Mouse (Mus musculus): ENCODE results near the gene Psmd7.

DNA sequence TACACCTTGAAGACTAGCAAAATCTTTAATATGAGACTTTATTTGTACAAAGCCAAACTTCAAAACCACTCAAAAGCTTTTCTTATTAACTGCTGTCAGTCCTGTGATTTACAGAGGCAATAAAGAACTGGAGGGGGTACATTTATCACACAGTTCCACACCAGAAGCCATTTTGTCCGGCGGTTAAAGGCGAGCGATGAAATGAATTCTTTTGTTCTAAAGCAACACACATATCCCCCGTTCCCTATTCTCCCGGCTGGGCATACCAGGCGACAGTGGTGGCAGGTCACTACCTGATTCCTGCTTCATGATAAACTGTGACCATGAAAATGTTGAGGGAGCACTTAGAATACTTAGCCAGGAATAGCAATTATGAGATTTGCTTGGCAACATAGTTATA lies 20.5 kb upstream of the Psmd7 start:
- TF ChIP-seq CTCF (IDR thresholded peaks at IDR 0.05) (no peak), POLR2A (IDR thresholded peaks at IDR 0.05; ENCODE audit: insufficient read depth, low read depth, low read length) (no peak), EP300 (IDR thresholded peaks at IDR 0.05; ENCODE audit: insufficient read depth, low read depth, low read length) (no peak)

Measured in heart, adult 2 months (tissue).